In the genomic region with DNA sequence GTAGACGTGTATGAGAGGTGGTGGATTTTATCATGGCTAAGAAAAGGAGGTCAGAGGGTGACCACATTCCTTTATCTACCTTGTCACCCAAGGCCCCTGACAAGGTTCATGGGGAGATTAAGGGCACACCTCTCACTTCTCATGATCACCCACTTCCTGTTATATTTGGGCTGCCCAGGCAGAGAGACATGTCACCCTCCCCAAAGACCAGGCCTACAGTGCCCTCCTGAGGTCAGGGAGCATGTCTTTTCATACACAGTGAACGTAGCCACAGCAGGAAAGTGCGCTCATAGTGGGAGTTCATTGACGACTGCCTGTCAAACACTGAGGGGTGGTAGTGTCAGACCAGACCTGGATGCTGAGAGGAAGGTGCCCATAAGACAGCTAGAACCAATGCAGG, we compare ENCODE assay signal across 9 mouse cellular contexts.
DNase-seq lines count a peak whose midpoint lies in the region; ATAC-seq and TF ChIP-seq lines count a peak whose summit lies in the region.
"Had no signal": no experiment of that assay in that cellular context is flagged by ENCODE, and none has a peak within 500 bp of the region (broad histone marks: within the 10 kb centered on the region; RNA-seq: fewer than 3 reads in every experiment).

No protein-coding gene starts in this region.

- ATAC-seq in intestine, embryonic 15.5 days: 0 out of 2 replicates have a peak, but pooled peaks have one; percentile 22

- H3K9ac ChIP-seq in intestine, embryonic 15.5 days: no peak overlapping the region
- H3K9ac ChIP-seq: midbrain, embryonic 12.5 days had no signal

- peaks cover 13% of the 10 kb centered on the region for H3K4me1 ChIP-seq in intestine, embryonic 15.5 days (replicated peaks)

- no peaks in the 10 kb centered on the region; the same call in 1 of the 2 replicates for H3K27me3 ChIP-seq in intestine, embryonic 15.5 days (replicated peaks)

- no peak overlapping the region for H3K4me2 ChIP-seq in intestine, embryonic 15.5 days (replicated peaks)
- H3K4me2 ChIP-seq: midbrain, embryonic 12.5 days had no signal

- H3K27ac ChIP-seq in left cerebral cortex, adult 2 months: peak overlapping the region; percentile 66
- no peak overlapping the region for H3K27ac ChIP-seq in intestine, embryonic 15.5 days
- H3K27ac ChIP-seq: midbrain, embryonic 12.5 days had no signal

- H3K9me3 ChIP-seq in intestine, embryonic 15.5 days: no peaks in the 10 kb centered on the region
- H3K9me3 ChIP-seq: midbrain, embryonic 12.5 days had no signal

- TF ChIP-seq CTCF in left cerebral cortex, adult 2 months (IDR thresholded peaks at IDR 0.05): peak; percentile 45

- no peak overlapping the region for H3K4me3 ChIP-seq in left cerebral cortex, adult 2 months
- H3K4me3 ChIP-seq in intestine, embryonic 15.5 days (replicated peaks): no peak overlapping the region
- H3K4me3 ChIP-seq: midbrain, embryonic 12.5 days had no signal

- H3K36me3 ChIP-seq in intestine, embryonic 15.5 days: no peaks in the 10 kb centered on the region
- H3K36me3 ChIP-seq: midbrain, embryonic 12.5 days had no signal

- DNase-seq in adrenal gland, adult (ENCODE audit: inconsistent age in 2 of 2, low spot score in 1 of 2): peak; percentile 52 to 78
- DNase-seq in adrenal gland, postnatal 4 days (ENCODE audit: low spot score in 2 of 2): no peak
- DNase-seq in left cerebral cortex, adult 2 months (ENCODE audit: extremely low spot score in 1 of 2, low spot score in 2 of 2): no peak
- DNase-seq in left cerebral cortex, adult 11 months (ENCODE audit: low spot score): no peak
- DNase-seq in adipocyte (ENCODE audit: low spot score): peak; percentile 28
- DNase-seq in spleen, postnatal 36 days (ENCODE audit: low spot score in 2 of 2): peak; percentile 53 to 60
- no peak for DNase-seq in layer of hippocampus, postnatal 25 days (ENCODE audit: extremely low spot score in 1 of 2, low spot score in 1 of 2)

- intact Hi-C loops in left cerebral cortex, adult 2 months (cut with DNase I): loop anchor here (5.0 to 10.0 kb wide), 6 partner anchors 104 to 1162 kb away; no protein-coding TSS in a partner anchor

- WGBS in intestine, embryonic 15.5 days: 55% methylated on average over 4 of the region's 4 CpGs

Comparison
In these comparisons a context has a peak if more than half of its experiments do, and no peak if none do; other contexts are left out.
1. DNase-seq: peak in adrenal gland, adult (2 of 2), adipocyte (single experiment) and spleen, postnatal 36 days (2 of 2); none in adrenal gland, postnatal 4 days (0 of 2), left cerebral cortex, adult 2 months (0 of 2), left cerebral cortex, adult 11 months (single experiment) and layer of hippocampus, postnatal 25 days (0 of 2).